Mouse (Mus musculus): ENCODE measurements at regions not wholly inside any gene's neighbourhood (a gene's known extent, or its start where the extent isn't known, plus 50 kb on each side); places are given as distances from the start of the nearest gene placed in this dataset.

GRCm38 (mm10) chr4:56004227-56004626, 472.0 kb upstream of the Klf4 start:
- Histone ChIP-seq H3K4me3 (ENCODE audit: insufficient read depth, low read depth, low read length) (no peak overlapping the region), H3K27ac (replicated peaks; ENCODE audit: low read depth, low read length) (no peak overlapping the region), H3K4me1 (ENCODE audit: control insufficient read depth, insufficient read depth, insufficient read length, low read length) (peaks cover 7% of the 10 kb centered on the region; the same call in 1 of the 2 replicates)

- no peak overlapping the region for H3K27ac ChIP-seq (replicated peaks; ENCODE audit: low read depth, low read length)
- H3K4me1 ChIP-seq (ENCODE audit: control insufficient read depth, insufficient read depth, insufficient read length, low read length): peaks cover 7% of the 10 kb centered on the region; the same call in 1 of the 2 replicates
- no peak overlapping the region for H3K4me3 ChIP-seq (ENCODE audit: insufficient read depth, low read depth, low read length)
Observed at GRCm38 (mm10) chr4:56001312-56001731, 469.1 kb upstream of the Klf4 start.

GRCm38 (mm10) chr4:55984026-55984425, 451.8 kb upstream of the Klf4 start:
- H3K27ac ChIP-seq (replicated peaks; ENCODE audit: low read depth, low read length): no peak overlapping the region
- H3K4me1 ChIP-seq (ENCODE audit: control insufficient read depth, insufficient read depth, insufficient read length, low read length): no peaks in the 10 kb centered on the region
- H3K4me3 ChIP-seq (ENCODE audit: insufficient read depth, low read depth, low read length): no peak overlapping the region

- H3K4me3 ChIP-seq (ENCODE audit: insufficient read depth, low read depth, low read length): no peak overlapping the region
- H3K4me1 ChIP-seq (ENCODE audit: control insufficient read depth, insufficient read depth, insufficient read length, low read length): no peaks in the 10 kb centered on the region
- H3K27ac ChIP-seq (replicated peaks; ENCODE audit: low read depth, low read length): no peak overlapping the region
Observed at GRCm38 (mm10) chr4:55978539-55978938, 446.3 kb upstream of the Klf4 start.

GRCm38 (mm10) chr4:55976265-55976664, 444.0 kb upstream of the Klf4 start:
- Histone ChIP-seq H3K27ac (replicated peaks; ENCODE audit: low read depth, low read length) (no peak overlapping the region), H3K4me1 (ENCODE audit: control insufficient read depth, insufficient read depth, insufficient read length, low read length) (no peaks in the 10 kb centered on the region), H3K4me3 (ENCODE audit: insufficient read depth, low read depth, low read length) (no peak overlapping the region)

- Histone ChIP-seq H3K4me1 (ENCODE audit: control insufficient read depth, insufficient read depth, insufficient read length, low read length) (no peaks in the 10 kb centered on the region), H3K27ac (replicated peaks; ENCODE audit: low read depth, low read length) (no peak overlapping the region), H3K4me3 (ENCODE audit: insufficient read depth, low read depth, low read length) (no peak overlapping the region)
Observed at GRCm38 (mm10) chr4:55973706-55974105, 441.4 kb upstream of the Klf4 start.

- Histone ChIP-seq H3K4me3 (ENCODE audit: insufficient read depth, low read depth, low read length) (no peak overlapping the region), H3K4me1 (ENCODE audit: control insufficient read depth, insufficient read depth, insufficient read length, low read length) (no peaks in the 10 kb centered on the region), H3K27ac (replicated peaks; ENCODE audit: low read depth, low read length) (no peak overlapping the region)
Observed at GRCm38 (mm10) chr4:55972235-55972819, 440.1 kb upstream of the Klf4 start.

GRCm38 (mm10) chr4:55960063-55960462, 427.8 kb upstream of the Klf4 start:
- no peak overlapping the region for H3K27ac ChIP-seq (replicated peaks; ENCODE audit: low read depth, low read length)
- no peak overlapping the region for H3K4me3 ChIP-seq (ENCODE audit: insufficient read depth, low read depth, low read length)
- H3K4me1 ChIP-seq (ENCODE audit: control insufficient read depth, insufficient read depth, insufficient read length, low read length): no peaks in the 10 kb centered on the region

- Histone ChIP-seq H3K4me1 (ENCODE audit: control insufficient read depth, insufficient read depth, insufficient read length, low read length) (no peaks in the 10 kb centered on the region), H3K4me3 (ENCODE audit: insufficient read depth, low read depth, low read length) (no peak overlapping the region), H3K27ac (replicated peaks; ENCODE audit: low read depth, low read length) (no peak overlapping the region)
Observed at GRCm38 (mm10) chr4:55953701-55954100, 421.4 kb upstream of the Klf4 start.

GRCm38 (mm10) chr4:55952220-55952619, 420.0 kb upstream of the Klf4 start:
- no peak overlapping the region for H3K4me3 ChIP-seq (ENCODE audit: insufficient read depth, low read depth, low read length)

GRCm38 (mm10) chr4:55941423-55941822, 409.2 kb upstream of the Klf4 start:
- Histone ChIP-seq H3K4me1 (ENCODE audit: control insufficient read depth, insufficient read depth, insufficient read length, low read length) (no peaks in the 10 kb centered on the region), H3K4me3 (ENCODE audit: insufficient read depth, low read depth, low read length) (no peak overlapping the region), H3K27ac (replicated peaks; ENCODE audit: low read depth, low read length) (no peak overlapping the region)

More at GRCm38 (mm10) chr4:55952220-55952619, 420.0 kb upstream of the Klf4 start:
- Histone ChIP-seq H3K4me1 (ENCODE audit: control insufficient read depth, insufficient read depth, insufficient read length, low read length) (no peaks in the 10 kb centered on the region), H3K27ac (replicated peaks; ENCODE audit: low read depth, low read length) (no peak overlapping the region)

- Histone ChIP-seq H3K4me3 (ENCODE audit: insufficient read depth, low read depth, low read length) (no peak overlapping the region), H3K4me1 (ENCODE audit: control insufficient read depth, insufficient read depth, insufficient read length, low read length) (no peaks in the 10 kb centered on the region), H3K27ac (replicated peaks; ENCODE audit: low read depth, low read length) (no peak overlapping the region)
Observed at GRCm38 (mm10) chr4:55938383-55938782, 406.1 kb upstream of the Klf4 start.

GRCm38 (mm10) chr4:55937833-55938232, 405.6 kb upstream of the Klf4 start:
- no peak overlapping the region for H3K27ac ChIP-seq (replicated peaks; ENCODE audit: low read depth, low read length)
- H3K4me3 ChIP-seq (ENCODE audit: insufficient read depth, low read depth, low read length): no peak overlapping the region
- H3K4me1 ChIP-seq (ENCODE audit: control insufficient read depth, insufficient read depth, insufficient read length, low read length): no peaks in the 10 kb centered on the region

GRCm38 (mm10) chr4:55929141-55929782, 397.0 kb upstream of the Klf4 start:
- Histone ChIP-seq H3K27ac (replicated peaks; ENCODE audit: low read depth, low read length) (no peak overlapping the region), H3K4me1 (ENCODE audit: control insufficient read depth, insufficient read depth, insufficient read length, low read length) (no peaks in the 10 kb centered on the region), H3K4me3 (ENCODE audit: insufficient read depth, low read depth, low read length) (no peak overlapping the region)

GRCm38 (mm10) chr4:55928670-55929069, 396.4 kb upstream of the Klf4 start:
- H3K27ac ChIP-seq (replicated peaks; ENCODE audit: low read depth, low read length): no peak overlapping the region
- no peak overlapping the region for H3K4me3 ChIP-seq (ENCODE audit: insufficient read depth, low read depth, low read length)
- no peaks in the 10 kb centered on the region for H3K4me1 ChIP-seq (ENCODE audit: control insufficient read depth, insufficient read depth, insufficient read length, low read length)

- Histone ChIP-seq H3K27ac (replicated peaks; ENCODE audit: low read depth, low read length) (no peak overlapping the region), H3K4me1 (ENCODE audit: control insufficient read depth, insufficient read depth, insufficient read length, low read length) (no peaks in the 10 kb centered on the region), H3K4me3 (ENCODE audit: insufficient read depth, low read depth, low read length) (no peak overlapping the region)
Observed at GRCm38 (mm10) chr4:55928196-55928595, 395.9 kb upstream of the Klf4 start.
